8 mouse cellular contexts compared by ENCODE assay signal in the genomic region with DNA sequence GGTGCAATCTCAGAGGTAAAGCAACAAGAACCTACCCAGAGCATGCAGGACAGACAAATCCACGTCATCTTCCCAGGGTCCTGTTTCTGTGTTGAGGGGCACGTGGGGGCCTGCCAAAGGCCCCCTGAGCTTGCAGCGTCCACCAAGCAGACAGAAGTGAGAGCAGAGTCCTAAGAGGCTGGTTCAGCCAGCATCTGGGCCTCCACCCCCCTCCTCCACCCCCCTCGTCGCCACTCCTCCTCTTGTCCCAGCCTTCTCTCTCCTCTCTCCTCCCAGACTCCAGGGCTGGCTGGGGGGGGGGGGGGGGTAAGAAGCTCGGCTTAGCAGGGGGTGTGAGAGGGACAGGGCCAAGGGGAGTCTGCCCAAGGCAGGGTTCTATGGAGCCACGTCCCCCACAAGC. TPM values are rescaled to one million over a fixed set of nuclear protein-coding genes. Genes with fewer than 3 reads are reported as not detected.
DNase-seq lines count a peak whose midpoint lies in the region; ATAC-seq and TF ChIP-seq lines count a peak whose summit lies in the region.

No protein-coding gene starts in this region.

- ATAC-seq in midbrain, embryonic 15.5 days (replicated peaks), result no peak
- ATAC-seq in kidney, postnatal 0 days (replicated peaks; ENCODE audit: low FRiP score, low read depth), result no peak
- ATAC-seq in stomach, embryonic 14.5 days (ENCODE audit: insufficient number of reproducible peaks, insufficient read depth, low FRiP score, low read depth), result peak; percentile 48; the same call in 1 of the 2 replicates

- no peak overlapping the region for H3K9ac ChIP-seq in midbrain, embryonic 15.5 days
- H3K9ac ChIP-seq in kidney, postnatal 0 days (ENCODE audit: low read depth, low read length), result 0 out of 2 replicates have a peak overlapping the region, but pooled peaks have one; percentile 27
- 0 out of 2 replicates have a peak overlapping the region, but pooled peaks have one; percentile 28 for H3K9ac ChIP-seq in stomach, embryonic 14.5 days (replicated peaks; ENCODE audit: low read depth, low read length)

- no peak for TF ChIP-seq CTCF in kidney, postnatal 0 days (IDR thresholded peaks at IDR 0.05; ENCODE audit: low read depth)

- WGBS in midbrain, embryonic 10.5 days, result 19% methylated on average over 6 of the region's 7 CpGs
- 28% methylated on average over 6 of the region's 7 CpGs for WGBS in midbrain, embryonic 15.5 days
- 26% methylated on average over 6 of the region's 7 CpGs for WGBS in kidney, postnatal 0 days
- 18% methylated on average over 7 of the region's 7 CpGs for WGBS in stomach, embryonic 14.5 days

- peaks cover 41% of the 10 kb centered on the region for H3K4me1 ChIP-seq in midbrain, embryonic 10.5 days
- H3K4me1 ChIP-seq in midbrain, embryonic 15.5 days, result peaks cover 5% of the 10 kb centered on the region; the same call in 1 of the 2 replicates
- H3K4me1 ChIP-seq in kidney, postnatal 0 days (replicated peaks; ENCODE audit: insufficient read depth, low read length), result peaks cover 12% of the 10 kb centered on the region; the same call in 1 of the 2 replicates
- H3K4me1 ChIP-seq in stomach, embryonic 14.5 days (ENCODE audit: control insufficient read depth, insufficient read depth, low read length), result peaks cover 23% of the 10 kb centered on the region

- H3K9me3 ChIP-seq in midbrain, embryonic 10.5 days (replicated peaks), result no peaks in the 10 kb centered on the region
- no peaks in the 10 kb centered on the region for H3K9me3 ChIP-seq in midbrain, embryonic 15.5 days
- H3K9me3 ChIP-seq in kidney, postnatal 0 days (replicated peaks; ENCODE audit: low read length), result no peaks in the 10 kb centered on the region
- H3K9me3 ChIP-seq in stomach, embryonic 14.5 days (ENCODE audit: control insufficient read depth, low read depth, low read length), result no peaks in the 10 kb centered on the region

- peak; percentile 63 for DNase-seq in embryo, embryonic 11 days
- no peak for DNase-seq in embryo, embryonic 10 days (ENCODE audit: low spot score)
- no peak for DNase-seq in midbrain, embryonic 10.5 days (ENCODE audit: low spot score)
- DNase-seq in kidney, postnatal 0 days (ENCODE audit: low spot score), result no peak
- DNase-seq in layer of hippocampus, adult 18-20 months (ENCODE audit: low spot score in 2 of 2), result no peak
- no peak for DNase-seq in cerebellum, postnatal 25 days

- H3K36me3 ChIP-seq in midbrain, embryonic 10.5 days, result no peaks in the 10 kb centered on the region
- no peaks in the 10 kb centered on the region for H3K36me3 ChIP-seq in midbrain, embryonic 15.5 days (replicated peaks)
- no peaks in the 10 kb centered on the region for H3K36me3 ChIP-seq in kidney, postnatal 0 days (ENCODE audit: insufficient read depth, low read length)
- no peaks in the 10 kb centered on the region for H3K36me3 ChIP-seq in stomach, embryonic 14.5 days (ENCODE audit: control insufficient read depth, insufficient read depth, low read length)

- peak overlapping the region; percentile 31 for H3K4me3 ChIP-seq in midbrain, embryonic 10.5 days
- H3K4me3 ChIP-seq in midbrain, embryonic 15.5 days, result no peak overlapping the region
- H3K4me3 ChIP-seq in kidney, postnatal 0 days (replicated peaks; ENCODE audit: low read depth, low read length), result peak overlapping the region; percentile 21
- peak overlapping the region; percentile 29 for H3K4me3 ChIP-seq in stomach, embryonic 14.5 days (ENCODE audit: low read depth, low read length)

- no peak overlapping the region for H3K4me2 ChIP-seq in midbrain, embryonic 15.5 days
- peak overlapping the region; percentile 45 for H3K4me2 ChIP-seq in kidney, postnatal 0 days (ENCODE audit: low read length)
- peak overlapping the region; percentile 38 for H3K4me2 ChIP-seq in stomach, embryonic 14.5 days (replicated peaks; ENCODE audit: low read depth, low read length)

- H3K27me3 ChIP-seq in midbrain, embryonic 10.5 days (ENCODE audit: low read depth, poor library complexity, severe bottlenecking), result peaks cover 35% of the 10 kb centered on the region
- no peaks in the 10 kb centered on the region for H3K27me3 ChIP-seq in midbrain, embryonic 15.5 days (replicated peaks)
- H3K27me3 ChIP-seq in kidney, postnatal 0 days (ENCODE audit: insufficient read depth, low read length), result no peaks in the 10 kb centered on the region
- peaks cover 6% of the 10 kb centered on the region; the same call in 1 of the 2 replicates for H3K27me3 ChIP-seq in stomach, embryonic 14.5 days (ENCODE audit: control insufficient read depth, insufficient read depth, low read length)

- peak overlapping the region; percentile 73 for H3K27ac ChIP-seq in midbrain, embryonic 10.5 days (replicated peaks)
- H3K27ac ChIP-seq in midbrain, embryonic 15.5 days, result no peak overlapping the region
- peak overlapping the region; percentile 68 for H3K27ac ChIP-seq in kidney, postnatal 0 days
- peak overlapping the region; percentile 90 for H3K27ac ChIP-seq in stomach, embryonic 14.5 days (ENCODE audit: low read length)

RNA-seq across cellular contexts. Expression of gene Tns1, which starts 33.1 kb away (rescaled TPM):
- 10.3 and 13.4 TPM in 2 replicates for polyA plus RNA-seq in midbrain, embryonic 10.5 days (2016; fragmentation: Nextera tagmentation; extraction: Ambion mirVana)
- 12.5 and 15.2 TPM in 2 replicates for polyA plus RNA-seq in midbrain, embryonic 15.5 days (2015; fragmentation: Nextera tagmentation; extraction: Ambion mirVana)
- polyA plus RNA-seq in kidney, postnatal 0 days (2015; fragmentation: Nextera tagmentation; extraction: Ambion mirVana), result 65.4 and 71.8 TPM in 2 replicates
- polyA plus RNA-seq in stomach, embryonic 14.5 days (2014; fragmentation: Nextera tagmentation; extraction: Ambion mirVana), result 35.3 and 37.9 TPM in 2 replicates
- total RNA-seq in layer of hippocampus, adult 18-20 months (2021), result 10 to 100 TPM; 37.0 to 39.6 TPM

RNA-seq across cellular contexts. Expression of gene Rufy4, which starts 34.2 kb away (rescaled TPM):
- polyA plus RNA-seq in midbrain, embryonic 10.5 days (2016; fragmentation: Nextera tagmentation; extraction: Ambion mirVana), result 0.29 and 0.51 TPM in 2 replicates
- 0.15 and 0.25 TPM in 2 replicates for polyA plus RNA-seq in midbrain, embryonic 15.5 days (2015; fragmentation: Nextera tagmentation; extraction: Ambion mirVana)
- 0.07 and 0.18 TPM in 2 replicates for polyA plus RNA-seq in kidney, postnatal 0 days (2015; fragmentation: Nextera tagmentation; extraction: Ambion mirVana)
- polyA plus RNA-seq in stomach, embryonic 14.5 days (2014; fragmentation: Nextera tagmentation; extraction: Ambion mirVana), result 0.25 and 0.26 TPM in 2 replicates
- total RNA-seq in layer of hippocampus, adult 18-20 months (2021), result not detected
